Mouse (Mus musculus) liver, adult (tissue): Measurements from ENCODE around the gene Setd5.
A peak's percentile ranks its signal among the peaks of the same experiment; 100 is the strongest.

ENCODE experiments used
- GATA4 ChIP-seq: IDR thresholded peaks from 2 replicates; pipeline ENCODE4 v1.6.1; 2014; ENCODE audit warnings: mild to moderate bottlenecking, low read length; ENCODE audit not compliant: insufficient replicate concordance

The Setd5 gene

GRCm38 (mm10) chr6:113078031-113078721, 1.0 kb downstream of the Setd5 start:
- TF ChIP-seq GATA4, result no peak

GRCm38 (mm10) chr6:113079492-113079891, 2.3 kb downstream of the Setd5 start:
- no peak for TF ChIP-seq GATA4

GRCm38 (mm10) chr6:113082229-113082628, 5.1 kb downstream of the Setd5 start:
- TF ChIP-seq GATA4, result no peak

GRCm38 (mm10) chr6:113084590-113084989, 7.4 kb downstream of the Setd5 start:
- TF ChIP-seq GATA4, result no peak

- TF ChIP-seq GATA4, result no peak
Measured at GRCm38 (mm10) chr6:113093206-113093605, 16.0 kb downstream of the Setd5 start.

- TF ChIP-seq GATA4, result no peak
Measured at GRCm38 (mm10) chr6:113095547-113095946, 18.4 kb downstream of the Setd5 start.

- no peak for TF ChIP-seq GATA4
Measured at GRCm38 (mm10) chr6:113097662-113098061, 20.5 kb downstream of the Setd5 start.

- peak; percentile 36; the same call in 1 of the 2 replicates for TF ChIP-seq GATA4
Measured at GRCm38 (mm10) chr6:113099640-113100289, 22.6 kb downstream of the Setd5 start.

GRCm38 (mm10) chr6:113102541-113102940, 25.4 kb downstream of the Setd5 start:
- TF ChIP-seq GATA4, result no peak

GRCm38 (mm10) chr6:113103765-113104164, 26.6 kb downstream of the Setd5 start:
- no peak for TF ChIP-seq GATA4

GRCm38 (mm10) chr6:113109378-113109777, 32.2 kb downstream of the Setd5 start:
- no peak for TF ChIP-seq GATA4

- TF ChIP-seq GATA4, result no peak
Measured at GRCm38 (mm10) chr6:113109956-113110355, 32.8 kb downstream of the Setd5 start.

- no peak for TF ChIP-seq GATA4
Measured at GRCm38 (mm10) chr6:113120806-113121205, 43.6 kb downstream of the Setd5 start.

- TF ChIP-seq GATA4, result no peak
Measured at GRCm38 (mm10) chr6:113133360-113133759, 56.2 kb downstream of the Setd5 start.

GRCm38 (mm10) chr6:113141389-113142094, 64.4 kb downstream of the Setd5 start:
- no peak for TF ChIP-seq GATA4

- TF ChIP-seq GATA4, result peak; percentile 76; the same call in 1 of the 2 replicates
Measured at GRCm38 (mm10) chr6:113144764-113145163, 67.6 kb downstream of the Setd5 start.
